Mouse (Mus musculus) cerebellum, postnatal 25 days (tissue): ENCODE results near the gene Ptbp3.

Experiments used
- DNase-seq, 2 experiments: peaks; one replicate each; pipeline ENCODE4 v3.0.0; 2021; ENCODE audit warnings: mixed read lengths in 2 of 2

Gene Ptbp3

GRCm38 (mm10) chr4:59465449-59465848 is 83.7 kb downstream of the Ptbp3 start:
- no peak for DNase-seq

GRCm38 (mm10) chr4:59464661-59465060 is 84.5 kb downstream of the Ptbp3 start:
- no peak for DNase-seq

GRCm38 (mm10) chr4:59462494-59462893 is 86.7 kb downstream of the Ptbp3 start:
- DNase-seq: no peak

GRCm38 (mm10) chr4:59461116-59461727 is 87.9 kb downstream of the Ptbp3 start:
- DNase-seq: no peak

GRCm38 (mm10) chr4:59459216-59459955 is 89.8 kb downstream of the Ptbp3 start:
- no peak for DNase-seq

GRCm38 (mm10) chr4:59457941-59458340 is 91.2 kb downstream of the Ptbp3 start:
- DNase-seq: no peak

- DNase-seq: no peak
These were observed 92.1 kb downstream of the Ptbp3 start for GRCm38 (mm10) chr4:59457091-59457490.

- no peak for DNase-seq
These were observed 93.7 kb downstream of the Ptbp3 start for GRCm38 (mm10) chr4:59455465-59455864.

GRCm38 (mm10) chr4:59454046-59454445 is 95.1 kb downstream of the Ptbp3 start:
- DNase-seq: no peak

GRCm38 (mm10) chr4:59452503-59452933 is 96.6 kb downstream of the Ptbp3 start:
- no peak for DNase-seq

GRCm38 (mm10) chr4:59450906-59451305 is 98.3 kb downstream of the Ptbp3 start:
- no peak for DNase-seq

- DNase-seq: no peak
These were observed 98.8 kb downstream of the Ptbp3 start for GRCm38 (mm10) chr4:59450234-59450854.

- no peak for DNase-seq
These were observed 101.9 kb downstream of the Ptbp3 start for GRCm38 (mm10) chr4:59447296-59447695.

- no peak for DNase-seq
These were observed 103.6 kb downstream of the Ptbp3 start for GRCm38 (mm10) chr4:59445516-59445915.

- DNase-seq: no peak
These were observed 104.2 kb downstream of the Ptbp3 start for GRCm38 (mm10) chr4:59444994-59445393.

GRCm38 (mm10) chr4:59444085-59444484 is 105.1 kb downstream of the Ptbp3 start:
- DNase-seq: no peak

GRCm38 (mm10) chr4:59441265-59441664 is 107.9 kb downstream of the Ptbp3 start:
- no peak for DNase-seq

- no peak for DNase-seq
These were observed 109.2 kb downstream of the Ptbp3 start for GRCm38 (mm10) chr4:59439960-59440359.

GRCm38 (mm10) chr4:59439041-59439440 is 110.1 kb downstream of the Ptbp3 start:
- no peak for DNase-seq

- DNase-seq: peak; percentile 40 to 55
These were observed 110.9 kb downstream of the Ptbp3 start, which contains the start of gene Susd1 for GRCm38 (mm10) chr4:59437990-59438854. TSS of gene Susd1 (minus strand) at chr4:59438633.

- DNase-seq: no peak
These were observed 113.2 kb downstream of the Ptbp3 start for GRCm38 (mm10) chr4:59435951-59436350.

- no peak for DNase-seq
These were observed 115.1 kb downstream of the Ptbp3 start for GRCm38 (mm10) chr4:59434039-59434438.

- no peak for DNase-seq
These were observed 120.0 kb downstream of the Ptbp3 start for GRCm38 (mm10) chr4:59429128-59429527.
